Comparison of ENCODE assay signal across 19 mouse cellular contexts in the genomic region with DNA sequence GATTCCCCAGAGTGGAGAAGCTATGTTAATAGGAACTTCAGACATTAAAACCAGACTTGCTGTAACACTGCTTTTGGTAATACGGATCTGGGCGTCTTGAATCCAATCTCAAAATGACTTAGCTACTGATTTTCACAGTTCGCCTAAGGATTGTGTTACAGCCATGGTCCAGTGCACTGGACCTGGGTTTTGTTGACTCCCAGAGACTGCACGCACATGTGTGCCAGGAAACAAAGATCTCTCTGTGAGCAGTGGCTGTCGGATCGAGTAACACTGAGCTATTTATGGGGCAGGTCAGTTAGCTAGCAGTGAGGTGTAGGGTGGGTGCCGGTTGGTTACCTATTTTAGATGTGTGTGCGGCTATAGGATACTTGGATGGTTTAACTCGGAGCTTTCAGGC. TPM values are rescaled to one million over a fixed set of nuclear protein-coding genes. Genes with fewer than 3 reads are reported as not detected.
A peak's percentile ranks its signal among the peaks of the same experiment; 100 is the strongest.
DNase-seq lines count a peak whose midpoint lies in the region; ATAC-seq and TF ChIP-seq lines count a peak whose summit lies in the region.
"Had no signal": no experiment of that assay in that cellular context is flagged by ENCODE, and none has a peak within 500 bp of the region (broad histone marks: within the 10 kb centered on the region; RNA-seq: fewer than 3 reads in every experiment).

No protein-coding gene starts in this region.

- no peak for ATAC-seq in embryonic facial prominence, embryonic 11.5 days (replicated peaks; ENCODE audit: insufficient number of reproducible peaks, low FRiP score, low TSS enrichment, low read depth)
- ATAC-seq in heart, postnatal 0 days (ENCODE audit: insufficient read depth, low read depth), result 0 out of 2 replicates have a peak, but pooled peaks have one; percentile 18
- ATAC-seq: hindbrain, embryonic 16.5 days had no signal

- H3K9me3 ChIP-seq in embryonic facial prominence, embryonic 11.5 days (replicated peaks; ENCODE audit: control insufficient read depth, low read length), result no peaks in the 10 kb centered on the region
- no peaks in the 10 kb centered on the region for H3K9me3 ChIP-seq in heart, postnatal 0 days (replicated peaks; ENCODE audit: control insufficient read depth, low read length)
- H3K9me3 ChIP-seq: midbrain, embryonic 10.5 days had no signal

- H3K4me2 ChIP-seq in embryonic facial prominence, embryonic 11.5 days (ENCODE audit: low read depth, low read length), result no peak overlapping the region
- no peak overlapping the region for H3K4me2 ChIP-seq in heart, postnatal 0 days (ENCODE audit: low read depth, low read length)
- H3K4me2 ChIP-seq: forebrain, embryonic 12.5 days had no signal

- no peaks in the 10 kb centered on the region for H3K4me1 ChIP-seq in embryonic facial prominence, embryonic 11.5 days (ENCODE audit: control insufficient read depth, insufficient read depth, low read length)
- H3K4me1 ChIP-seq in heart, postnatal 0 days (ENCODE audit: control insufficient read depth, insufficient read depth), result peaks cover 4% of the 10 kb centered on the region; the same call in 1 of the 2 replicates

- H3K36me3 ChIP-seq in embryonic facial prominence, embryonic 11.5 days (replicated peaks; ENCODE audit: control insufficient read depth, insufficient read depth, low read depth, low read length), result no peaks in the 10 kb centered on the region
- H3K36me3 ChIP-seq in heart, postnatal 0 days (replicated peaks; ENCODE audit: control insufficient read depth, insufficient read depth, low read length), result 0 out of 2 replicates have a peak, but pooled peaks cover 4% of the 10 kb centered on the region
- H3K36me3 ChIP-seq: midbrain, embryonic 10.5 days had no signal

- TF ChIP-seq EP300 in heart, postnatal 0 days (IDR thresholded peaks at IDR 0.05; ENCODE audit: low read depth), result no peak

- intact Hi-C loops in heart, postnatal 36 days (cut with DNase I), result loop anchor here (2.0 to 5.0 kb wide), 2 partner anchors 18 to 47 kb away; a partner anchor contains a TSS

- H3K4me3 ChIP-seq in embryonic facial prominence, embryonic 11.5 days (ENCODE audit: low read depth, low read length), result no peak overlapping the region
- no peak overlapping the region for H3K4me3 ChIP-seq in heart, postnatal 0 days (ENCODE audit: low read depth, low read length)
- H3K4me3 ChIP-seq: forebrain, embryonic 12.5 days; midbrain, embryonic 10.5 days had no signal

- WGBS in embryonic facial prominence, embryonic 11.5 days, result 37% methylated on average over 9 of the region's 9 CpGs
- WGBS in heart, postnatal 0 days, result 35% methylated on average over 9 of the region's 9 CpGs

- DNase-seq in heart, adult 11 months, result peak; percentile 94
- DNase-seq in heart, postnatal 36 days, result no peak
- peak; percentile 52 for DNase-seq in embryonic facial prominence, embryonic 11.5 days (ENCODE audit: low spot score)
- no peak for DNase-seq in heart, postnatal 0 days (ENCODE audit: low spot score)
- DNase-seq in kidney, postnatal 36 days, result peak; percentile 62 to 80
- DNase-seq in natural killer cell, adult 2 months (ENCODE audit: low spot score in 2 of 2), result no peak
- DNase-seq in adrenal gland, adult (ENCODE audit: inconsistent age in 2 of 2, low spot score in 1 of 2), result no peak
- no peak for DNase-seq in yolk sac, embryonic 10.5 days (ENCODE audit: low spot score)
- DNase-seq: cerebellum, adult 11 months; gastrocnemius, postnatal 25 days; lung, postnatal 14 days; thymus, postnatal 25 days had no signal

- no peak for TF ChIP-seq CTCF in heart, postnatal 0 days (IDR thresholded peaks at IDR 0.05; ENCODE audit: low read depth)

- no peaks in the 10 kb centered on the region for H3K27me3 ChIP-seq in embryonic facial prominence, embryonic 11.5 days (ENCODE audit: control insufficient read depth, insufficient read depth, low read length)
- H3K27me3 ChIP-seq in heart, postnatal 0 days (ENCODE audit: control insufficient read depth, insufficient read depth, low read length), result no peaks in the 10 kb centered on the region
- H3K27me3 ChIP-seq: forebrain, embryonic 12.5 days had no signal

- no peak overlapping the region for H3K9ac ChIP-seq in embryonic facial prominence, embryonic 11.5 days (replicated peaks; ENCODE audit: low read length)
- no peak overlapping the region for H3K9ac ChIP-seq in heart, postnatal 0 days (replicated peaks; ENCODE audit: low read depth, low read length)
- H3K9ac ChIP-seq: forebrain, embryonic 12.5 days; liver, embryonic 14.5 days had no signal

- H3K27ac ChIP-seq in embryonic facial prominence, embryonic 11.5 days (replicated peaks; ENCODE audit: low read depth, low read length), result no peak overlapping the region
- peak overlapping the region; percentile 7 for H3K27ac ChIP-seq in heart, postnatal 0 days (ENCODE audit: low read depth)
- H3K27ac ChIP-seq: forebrain, embryonic 12.5 days; liver, embryonic 14.5 days; midbrain, embryonic 10.5 days had no signal

RNA-seq across cellular contexts. Expression of a gene that starts 39.8 kb away (rescaled TPM):
- total RNA-seq in heart, postnatal 36 days (2021), result 1 to 10 TPM; 8.5 to 9.5 TPM
- polyA plus RNA-seq in embryonic facial prominence, embryonic 11.5 days (2014; fragmentation: Nextera tagmentation; extraction: Ambion mirVana), result 1.4 and 1.5 TPM in 2 replicates
- total RNA-seq in heart, postnatal 0 days (2014; rRNA removed; ENCODE audit: low replicate concordance), result 8.2 and 13.0 TPM in 2 replicates
- polyA plus RNA-seq in heart, postnatal 0 days (2015; fragmentation: Nextera tagmentation; extraction: Ambion mirVana), result 6.8 and 7.0 TPM in 2 replicates

RNA-seq across cellular contexts. Expression of a gene that starts 40.0 kb away (rescaled TPM):
- total RNA-seq in heart, postnatal 36 days (2021), result 10 to 100 TPM; 62.7 to 62.8 TPM
- 17.9 and 18.1 TPM in 2 replicates for polyA plus RNA-seq in embryonic facial prominence, embryonic 11.5 days (2014; fragmentation: Nextera tagmentation; extraction: Ambion mirVana)
- 29.2 and 48.2 TPM in 2 replicates for total RNA-seq in heart, postnatal 0 days (2014; rRNA removed; ENCODE audit: low replicate concordance)
- 22.5 and 23.3 TPM in 2 replicates for polyA plus RNA-seq in heart, postnatal 0 days (2015; fragmentation: Nextera tagmentation; extraction: Ambion mirVana)

RNA-seq across cellular contexts. Expression of a gene that starts 47.8 kb away (rescaled TPM):
- total RNA-seq in heart, postnatal 36 days (2021), result not detected
- not detected in 2 replicates for polyA plus RNA-seq in embryonic facial prominence, embryonic 11.5 days (2014; fragmentation: Nextera tagmentation; extraction: Ambion mirVana)
- total RNA-seq in heart, postnatal 0 days (2014; rRNA removed; ENCODE audit: low replicate concordance), result not detected in 2 replicates
- polyA plus RNA-seq in heart, postnatal 0 days (2015; fragmentation: Nextera tagmentation; extraction: Ambion mirVana), result not detected in 2 replicates
- total RNA-seq: adrenal gland, postnatal 4 days; gastrocnemius, postnatal 25 days; layer of hippocampus, postnatal 14 days had no signal
- polyA plus RNA-seq: liver, embryonic 14.5 days; stomach, embryonic 14.5 days had no signal

RNA-seq across cellular contexts. Expression of a gene that starts 48.6 kb away (rescaled TPM):
- 10 to 100 TPM; 19.8 to 24.1 TPM for total RNA-seq in heart, postnatal 36 days (2021)
- polyA plus RNA-seq in embryonic facial prominence, embryonic 11.5 days (2014; fragmentation: Nextera tagmentation; extraction: Ambion mirVana), result 1.6 and 1.9 TPM in 2 replicates
- total RNA-seq in heart, postnatal 0 days (2014; rRNA removed; ENCODE audit: low replicate concordance), result 12.6 and 21.3 TPM in 2 replicates
- 9.6 and 11.7 TPM in 2 replicates for polyA plus RNA-seq in heart, postnatal 0 days (2015; fragmentation: Nextera tagmentation; extraction: Ambion mirVana)

RNA-seq across cellular contexts. Expression of a gene that starts 50.8 kb away (rescaled TPM):
- total RNA-seq in heart, postnatal 36 days (2021), result not detected
- 0.50 and 0.56 TPM in 2 replicates for polyA plus RNA-seq in embryonic facial prominence, embryonic 11.5 days (2014; fragmentation: Nextera tagmentation; extraction: Ambion mirVana)
- not detected in 2 replicates for total RNA-seq in heart, postnatal 0 days (2014; rRNA removed; ENCODE audit: low replicate concordance)
- not detected in 2 replicates for polyA plus RNA-seq in heart, postnatal 0 days (2015; fragmentation: Nextera tagmentation; extraction: Ambion mirVana)
- total RNA-seq: gastrocnemius, postnatal 25 days had no signal
- polyA plus RNA-seq: liver, embryonic 14.5 days had no signal

Comparison
In these comparisons a context has a peak if more than half of its experiments do, and no peak if none do; other contexts are left out.
1. DNase-seq: peak in heart, adult 11 months (single experiment), embryonic facial prominence, embryonic 11.5 days (single experiment) and kidney, postnatal 36 days (2 of 2); none in heart, postnatal 36 days (0 of 2), heart, postnatal 0 days (single experiment), natural killer cell, adult 2 months (0 of 2), adrenal gland, adult (0 of 2) and yolk sac, embryonic 10.5 days (single experiment).